Mouse (Mus musculus): ENCODE results near the gene Bcr. TPM values are rescaled to one million over a fixed set of nuclear protein-coding genes. Genes with fewer than 3 reads are reported as not detected.
A peak's percentile ranks its signal among the peaks of the same experiment; 100 is the strongest.

Bcr gene
- polyA plus RNA-seq, 1 experiment from 2014 or later = 11.7 TPM

GRCm38 (mm10) chr10:75173056-75173455, 112.7 kb downstream of the Bcr start:
- H3K36me3 ChIP-seq (ENCODE audit: control insufficient read depth, insufficient read depth, low read length) = peaks cover 4% of the 10 kb centered on the region
- no peaks in the 10 kb centered on the region for H3K4me1 ChIP-seq (replicated peaks; ENCODE audit: control insufficient read depth, insufficient read depth, low read length)
- no peak overlapping the region for H3K9ac ChIP-seq (ENCODE audit: low read length)
- WGBS = 82% methylated on average over 8 of the region's 8 CpGs
- H3K4me3 ChIP-seq (ENCODE audit: low read depth, low read length) = no peak overlapping the region
- H3K4me2 ChIP-seq (ENCODE audit: low read depth, low read length, severe bottlenecking) = no peak overlapping the region
- H3K27ac ChIP-seq (ENCODE audit: low read depth, low read length) = no peak overlapping the region
- H3K27me3 ChIP-seq (ENCODE audit: control insufficient read depth, insufficient read depth, low read length) = no peaks in the 10 kb centered on the region
- ATAC-seq (replicated peaks; ENCODE audit: low FRiP score) (no peak), DNase-seq (ENCODE audit: low spot score) (no peak)
- H3K9me3 ChIP-seq (ENCODE audit: control insufficient read depth, low read length) = no peaks in the 10 kb centered on the region

DNA sequence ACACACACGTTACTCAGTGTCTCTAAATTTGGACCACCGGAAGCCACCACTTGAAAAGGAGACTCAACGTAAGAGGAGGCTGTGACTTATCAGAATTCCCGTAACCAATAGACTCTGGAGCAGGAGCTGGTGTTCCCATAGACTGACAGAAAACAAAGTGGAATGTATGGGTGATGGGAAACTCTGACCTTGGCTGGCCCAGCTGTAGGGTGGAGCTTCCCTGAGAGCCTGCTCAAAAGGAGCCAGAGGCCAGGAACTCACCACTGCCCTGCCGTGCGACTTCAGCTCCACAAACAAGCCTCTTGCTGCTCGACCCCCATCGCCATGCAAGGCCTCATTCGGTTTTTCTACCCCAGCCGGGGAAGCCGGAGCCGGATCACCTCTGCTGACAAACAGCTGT, 113.3 kb downstream of the Bcr start:
- H3K27me3 ChIP-seq (ENCODE audit: control insufficient read depth, insufficient read depth, low read length) = no peaks in the 10 kb centered on the region
- H3K4me3 ChIP-seq (ENCODE audit: low read depth, low read length) = no peak overlapping the region
- no peaks in the 10 kb centered on the region for H3K9me3 ChIP-seq (ENCODE audit: control insufficient read depth, low read length)
- H3K27ac ChIP-seq (ENCODE audit: low read depth, low read length) = no peak overlapping the region
- H3K36me3 ChIP-seq (ENCODE audit: control insufficient read depth, insufficient read depth, low read length) = peaks cover 8% of the 10 kb centered on the region
- ATAC-seq (replicated peaks; ENCODE audit: low FRiP score) = no peak
- 81% methylated on average over 12 of the region's 12 CpGs for WGBS
- no peak overlapping the region for H3K9ac ChIP-seq (ENCODE audit: low read length)
- no peaks in the 10 kb centered on the region for H3K4me1 ChIP-seq (replicated peaks; ENCODE audit: control insufficient read depth, insufficient read depth, low read length)
- DNase-seq (ENCODE audit: low spot score) = no peak
- no peak overlapping the region for H3K4me2 ChIP-seq (ENCODE audit: low read depth, low read length, severe bottlenecking)

GRCm38 (mm10) chr10:75176494-75176893, 116.1 kb downstream of the Bcr start:
- ATAC-seq (replicated peaks; ENCODE audit: low FRiP score) (no peak), DNase-seq (ENCODE audit: low spot score) (no peak)
- Histone ChIP-seq H3K4me2 (ENCODE audit: low read depth, low read length, severe bottlenecking) (no peak overlapping the region), H3K4me3 (ENCODE audit: low read depth, low read length) (no peak overlapping the region), H3K36me3 (ENCODE audit: control insufficient read depth, insufficient read depth, low read length) (peaks cover 8% of the 10 kb centered on the region), H3K27me3 (ENCODE audit: control insufficient read depth, insufficient read depth, low read length) (no peaks in the 10 kb centered on the region), H3K9ac (ENCODE audit: low read length) (no peak overlapping the region), H3K27ac (ENCODE audit: low read depth, low read length) (no peak overlapping the region), H3K4me1 (replicated peaks; ENCODE audit: control insufficient read depth, insufficient read depth, low read length) (no peaks in the 10 kb centered on the region), H3K9me3 (ENCODE audit: control insufficient read depth, low read length) (no peaks in the 10 kb centered on the region)
- WGBS = 88% methylated on average over 8 of the region's 8 CpGs

DNA sequence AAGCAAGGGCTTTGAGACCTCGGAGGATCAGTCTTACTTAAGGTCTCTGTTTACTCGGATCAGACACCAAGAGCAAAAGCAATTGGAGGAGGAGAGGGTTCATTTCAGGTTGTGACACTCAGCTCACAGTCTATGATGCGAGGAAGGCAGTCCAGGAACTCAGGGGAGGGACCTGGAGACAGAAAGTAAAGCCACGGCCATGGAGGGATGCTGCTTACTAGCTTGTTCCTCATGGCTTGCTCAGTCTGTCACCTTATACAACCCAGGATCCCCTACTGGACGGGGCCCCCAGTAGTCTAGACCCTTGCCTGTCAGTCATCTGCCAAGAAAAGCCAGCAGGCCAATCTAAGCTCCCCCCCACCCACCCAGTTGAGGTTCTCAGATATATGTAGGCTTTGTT, 118.5 kb downstream of the Bcr start:
- Histone ChIP-seq H3K27me3 (ENCODE audit: control insufficient read depth, insufficient read depth, low read length) (no peaks in the 10 kb centered on the region), H3K4me1 (replicated peaks; ENCODE audit: control insufficient read depth, insufficient read depth, low read length) (no peaks in the 10 kb centered on the region), H3K27ac (ENCODE audit: low read depth, low read length) (no peak overlapping the region), H3K9me3 (ENCODE audit: control insufficient read depth, low read length) (no peaks in the 10 kb centered on the region), H3K9ac (ENCODE audit: low read length) (no peak overlapping the region), H3K4me2 (ENCODE audit: low read depth, low read length, severe bottlenecking) (no peak overlapping the region), H3K36me3 (ENCODE audit: control insufficient read depth, insufficient read depth, low read length) (peaks cover 8% of the 10 kb centered on the region), H3K4me3 (ENCODE audit: low read depth, low read length) (no peak overlapping the region)
- DNase-seq (ENCODE audit: low spot score) (peak; percentile 42), ATAC-seq (replicated peaks; ENCODE audit: low FRiP score) (no peak)
- WGBS = 91% methylated on average over 5 of the region's 5 CpGs

- H3K4me3 ChIP-seq (ENCODE audit: low read depth, low read length) = no peak overlapping the region
- H3K27me3 ChIP-seq (ENCODE audit: control insufficient read depth, insufficient read depth, low read length) = no peaks in the 10 kb centered on the region
- 0 out of 2 replicates have a peak, but pooled peaks have one; percentile 47 for ATAC-seq (replicated peaks; ENCODE audit: low FRiP score)
- H3K4me1 ChIP-seq (replicated peaks; ENCODE audit: control insufficient read depth, insufficient read depth, low read length) = no peaks in the 10 kb centered on the region
- no peak overlapping the region for H3K27ac ChIP-seq (ENCODE audit: low read depth, low read length)
- no peak overlapping the region for H3K9ac ChIP-seq (ENCODE audit: low read length)
- peaks cover 8% of the 10 kb centered on the region for H3K36me3 ChIP-seq (ENCODE audit: control insufficient read depth, insufficient read depth, low read length)
- H3K9me3 ChIP-seq (ENCODE audit: control insufficient read depth, low read length) = no peaks in the 10 kb centered on the region
- peak; percentile 80 for DNase-seq (ENCODE audit: low spot score)
- 59% methylated on average over 14 of the region's 14 CpGs for WGBS
- no peak overlapping the region for H3K4me2 ChIP-seq (ENCODE audit: low read depth, low read length, severe bottlenecking)
Measured at GRCm38 (mm10) chr10:75182151-75182774, 121.9 kb downstream of the Bcr start.

GRCm38 (mm10) chr10:75184826-75185225, 124.4 kb downstream of the Bcr start:
- no peaks in the 10 kb centered on the region for H3K27me3 ChIP-seq (ENCODE audit: control insufficient read depth, insufficient read depth, low read length)
- WGBS = 91% methylated on average over 9 of the region's 9 CpGs
- no peak overlapping the region for H3K27ac ChIP-seq (ENCODE audit: low read depth, low read length)
- no peak for DNase-seq (ENCODE audit: low spot score)
- ATAC-seq (replicated peaks; ENCODE audit: low FRiP score) = no peak
- H3K4me1 ChIP-seq (replicated peaks; ENCODE audit: control insufficient read depth, insufficient read depth, low read length) = no peaks in the 10 kb centered on the region
- H3K4me3 ChIP-seq (ENCODE audit: low read depth, low read length) = no peak overlapping the region
- H3K9me3 ChIP-seq (ENCODE audit: control insufficient read depth, low read length) = no peaks in the 10 kb centered on the region
- no peak overlapping the region for H3K4me2 ChIP-seq (ENCODE audit: low read depth, low read length, severe bottlenecking)
- H3K9ac ChIP-seq (ENCODE audit: low read length) = no peak overlapping the region
- no peaks in the 10 kb centered on the region; the same call in none of the 2 replicates for H3K36me3 ChIP-seq (ENCODE audit: control insufficient read depth, insufficient read depth, low read length)

GRCm38 (mm10) chr10:75186551-75186950, 126.2 kb downstream of the Bcr start:
- Histone ChIP-seq H3K27ac (ENCODE audit: low read depth, low read length) (no peak overlapping the region), H3K4me1 (replicated peaks; ENCODE audit: control insufficient read depth, insufficient read depth, low read length) (no peaks in the 10 kb centered on the region), H3K36me3 (ENCODE audit: control insufficient read depth, insufficient read depth, low read length) (no peaks in the 10 kb centered on the region; the same call in 1 of the 2 replicates), H3K27me3 (ENCODE audit: control insufficient read depth, insufficient read depth, low read length) (no peaks in the 10 kb centered on the region), H3K9me3 (ENCODE audit: control insufficient read depth, low read length) (no peaks in the 10 kb centered on the region), H3K4me3 (ENCODE audit: low read depth, low read length) (no peak overlapping the region), H3K4me2 (ENCODE audit: low read depth, low read length, severe bottlenecking) (no peak overlapping the region), H3K9ac (ENCODE audit: low read length) (no peak overlapping the region)
- ATAC-seq (replicated peaks; ENCODE audit: low FRiP score) (no peak), DNase-seq (ENCODE audit: low spot score) (no peak)
- 68% methylated on average over 6 of the region's 6 CpGs for whole genome bisulfite sequencing

DNA sequence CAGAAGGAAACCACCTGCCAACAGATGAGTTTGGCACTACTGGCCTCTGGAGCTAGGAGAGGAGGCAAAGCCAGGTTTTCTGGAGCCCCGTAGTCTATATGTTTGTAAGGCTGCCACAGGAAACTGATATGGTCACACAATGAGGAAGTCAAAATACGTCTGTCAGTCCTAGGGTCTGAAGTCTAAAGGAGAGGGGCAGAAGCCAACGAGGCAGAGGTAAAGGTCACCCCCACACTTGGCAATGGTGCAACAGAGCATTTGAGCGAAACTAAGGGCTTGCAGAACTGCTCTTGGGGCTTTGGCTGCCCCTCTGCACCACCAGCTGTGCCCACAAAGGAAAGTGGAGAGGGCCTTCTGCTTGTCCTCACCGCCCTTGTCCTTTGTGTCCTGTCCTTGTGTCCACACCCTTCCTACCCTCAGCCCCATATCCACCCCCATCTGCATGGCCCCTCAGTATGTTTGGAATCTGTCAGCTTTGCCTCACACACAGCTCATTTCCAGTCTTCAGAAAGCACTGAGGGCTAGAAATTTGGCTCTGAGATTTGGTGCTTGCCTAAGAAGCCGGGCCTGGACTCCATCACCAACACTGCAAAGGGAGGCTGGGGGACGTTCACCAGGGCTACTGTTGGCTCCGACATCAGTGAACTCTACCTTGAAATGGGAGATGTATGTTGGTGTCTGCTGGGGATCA, 127.1 kb downstream of the Bcr start:
- Histone ChIP-seq H3K9me3 (ENCODE audit: control insufficient read depth, low read length) (no peaks in the 10 kb centered on the region), H3K27me3 (ENCODE audit: control insufficient read depth, insufficient read depth, low read length) (no peaks in the 10 kb centered on the region), H3K4me3 (ENCODE audit: low read depth, low read length) (no peak overlapping the region), H3K27ac (ENCODE audit: low read depth, low read length) (no peak overlapping the region), H3K4me2 (ENCODE audit: low read depth, low read length, severe bottlenecking) (no peak overlapping the region), H3K4me1 (replicated peaks; ENCODE audit: control insufficient read depth, insufficient read depth, low read length) (no peaks in the 10 kb centered on the region), H3K36me3 (ENCODE audit: control insufficient read depth, insufficient read depth, low read length) (no peaks in the 10 kb centered on the region; the same call in 1 of the 2 replicates), H3K9ac (ENCODE audit: low read length) (no peak overlapping the region)
- ATAC-seq (replicated peaks; ENCODE audit: low FRiP score) = no peak
- WGBS = 87% methylated on average over 8 of the region's 8 CpGs
- no peak for DNase-seq (ENCODE audit: low spot score)

DNA sequence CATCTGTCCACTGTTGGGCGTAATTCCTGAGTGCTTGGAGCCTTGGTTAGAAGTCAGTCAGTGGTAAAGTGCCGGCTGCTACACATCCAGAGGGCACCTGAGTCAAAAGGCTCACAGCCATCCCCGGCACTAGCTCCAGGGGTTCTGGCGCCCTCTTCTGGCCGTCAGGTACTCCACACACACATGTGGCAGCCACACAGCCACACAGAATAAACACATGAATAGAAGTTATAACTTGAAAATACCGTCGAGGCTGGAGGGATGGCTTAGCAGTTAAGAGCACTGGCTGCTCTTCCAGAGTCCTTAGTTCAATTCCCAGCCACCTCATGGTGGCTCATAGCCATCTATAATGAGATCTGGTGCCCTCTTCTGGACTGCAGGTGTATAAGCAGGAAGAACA, 131.3 kb downstream of the Bcr start:
- Histone ChIP-seq H3K4me1 (replicated peaks; ENCODE audit: control insufficient read depth, insufficient read depth, low read length) (no peaks in the 10 kb centered on the region), H3K9me3 (ENCODE audit: control insufficient read depth, low read length) (no peaks in the 10 kb centered on the region), H3K27ac (ENCODE audit: low read depth, low read length) (no peak overlapping the region), H3K27me3 (ENCODE audit: control insufficient read depth, insufficient read depth, low read length) (no peaks in the 10 kb centered on the region), H3K9ac (ENCODE audit: low read length) (no peak overlapping the region), H3K4me3 (ENCODE audit: low read depth, low read length) (no peak overlapping the region), H3K36me3 (ENCODE audit: control insufficient read depth, insufficient read depth, low read length) (no peaks in the 10 kb centered on the region), H3K4me2 (ENCODE audit: low read depth, low read length, severe bottlenecking) (no peak overlapping the region)
- DNase-seq (ENCODE audit: low spot score) (no peak), ATAC-seq (replicated peaks; ENCODE audit: low FRiP score) (no peak)
- 55% methylated on average over 7 of the region's 7 CpGs for WGBS

All from forebrain, embryonic 11.5 days (tissue).